Mouse (Mus musculus) heart, postnatal 0 days (tissue): ENCODE data around the gene Ethe1. TPM values are rescaled to one million over a fixed set of nuclear protein-coding genes. Genes with fewer than 3 reads are reported as not detected.

Source experiments
- ATAC-seq: fragments of 200-750 bp; cut with Nextera tagmentation; 2 replicates; pipeline ENCODE4 v1.8.0; 2017; ENCODE audit warnings: low read depth, moderate number of reproducible peaks, moderate library complexity; ENCODE audit not compliant: insufficient read depth
- DNase-seq: peaks from one replicate; pipeline ENCODE4 v3.0.0-alpha.2; 2016; ENCODE audit warnings: low spot score
- H3K27ac ChIP-seq: fragments of 300-500 bp; sonication (generic); 2 replicates; pipeline ENCODE4 v1.5.1; 2014; ENCODE audit warnings: low read depth, mild to moderate bottlenecking
- H3K27me3 ChIP-seq: fragments of 300-500 bp; sonication (generic); 2 replicates; pipeline ENCODE4 v1.6.1; 2014; ENCODE audit warnings: low read length, mixed read lengths; ENCODE audit not compliant: control insufficient read depth, insufficient read depth
- H3K36me3 ChIP-seq: fragments of 300-500 bp; sonication (generic); replicated peaks from 2 replicates; pipeline ENCODE4 v1.6.1; 2014; ENCODE audit warnings: low read length, mixed read lengths; ENCODE audit not compliant: control insufficient read depth, insufficient read depth
- H3K4me1 ChIP-seq: fragments of 300-500 bp; sonication (generic); 2 replicates; pipeline ENCODE4 v1.6.1; 2014; ENCODE audit warnings: antibody characterized with exemption; ENCODE audit not compliant: control insufficient read depth, insufficient read depth
- H3K4me2 ChIP-seq: fragments of 300-500 bp; sonication (generic); 2 replicates; pipeline ENCODE4 v1.6.1; 2014; ENCODE audit warnings: low read depth, mild to moderate bottlenecking, low read length, moderate library complexity
- H3K4me3 ChIP-seq: fragments of 300-500 bp; sonication (generic); 2 replicates; pipeline ENCODE4 v1.5.1; 2014; ENCODE audit warnings: low read depth, low read length
- H3K9ac ChIP-seq: fragments of 300-500 bp; sonication (generic); replicated peaks from 2 replicates; pipeline ENCODE4 v1.6.1; 2014; ENCODE audit warnings: low read depth, low read length, mixed read lengths
- H3K9me3 ChIP-seq: fragments of 300-500 bp; sonication (generic); replicated peaks from 2 replicates; pipeline ENCODE4 v1.6.1; 2016; ENCODE audit warnings: low read length; ENCODE audit not compliant: control insufficient read depth
- CTCF ChIP-seq: IDR thresholded peaks from 2 replicates; pipeline ENCODE4 v1.5.1; 2016; ENCODE audit warnings: antibody characterized with exemption, control low read depth, low read depth
- EP300 ChIP-seq: IDR thresholded peaks from 2 replicates; pipeline ENCODE4 v1.6.1; 2016; ENCODE audit warnings: antibody characterized with exemption, low read depth
- WGBS: fragments of 180-500 bp; shearing (Covaris S2); extraction: QIAGEN DNeasy Blood & Tissue Kit; methylation state at CpG from one replicate; pipeline ENCODE4 v1.1.7; 2014; 5-methylcytosine and 5-hydroxymethylcytosine counted together
- polyA plus RNA-seq: library from polyadenylated mRNA; unstranded; fragments of >200 nt; fragmentation: Nextera tagmentation; extraction: Ambion mirVana; gene quantifications from 2 replicates; pipeline ENCODE4 v1.2.1, GENCODE M21; 2015
- total RNA-seq: library from RNA; depleted of rRNA; stranded (reverse); fragments of >200 nt; gene quantifications from 2 replicates; pipeline ENCODE4 v1.2.3, GENCODE M21; 2014; ENCODE audit warnings: low replicate concordance

The Ethe1 gene
- total and polyA plus RNA-seq, 2 experiments from 2014 or later = 21.5 to 42.2 TPM

DNA sequence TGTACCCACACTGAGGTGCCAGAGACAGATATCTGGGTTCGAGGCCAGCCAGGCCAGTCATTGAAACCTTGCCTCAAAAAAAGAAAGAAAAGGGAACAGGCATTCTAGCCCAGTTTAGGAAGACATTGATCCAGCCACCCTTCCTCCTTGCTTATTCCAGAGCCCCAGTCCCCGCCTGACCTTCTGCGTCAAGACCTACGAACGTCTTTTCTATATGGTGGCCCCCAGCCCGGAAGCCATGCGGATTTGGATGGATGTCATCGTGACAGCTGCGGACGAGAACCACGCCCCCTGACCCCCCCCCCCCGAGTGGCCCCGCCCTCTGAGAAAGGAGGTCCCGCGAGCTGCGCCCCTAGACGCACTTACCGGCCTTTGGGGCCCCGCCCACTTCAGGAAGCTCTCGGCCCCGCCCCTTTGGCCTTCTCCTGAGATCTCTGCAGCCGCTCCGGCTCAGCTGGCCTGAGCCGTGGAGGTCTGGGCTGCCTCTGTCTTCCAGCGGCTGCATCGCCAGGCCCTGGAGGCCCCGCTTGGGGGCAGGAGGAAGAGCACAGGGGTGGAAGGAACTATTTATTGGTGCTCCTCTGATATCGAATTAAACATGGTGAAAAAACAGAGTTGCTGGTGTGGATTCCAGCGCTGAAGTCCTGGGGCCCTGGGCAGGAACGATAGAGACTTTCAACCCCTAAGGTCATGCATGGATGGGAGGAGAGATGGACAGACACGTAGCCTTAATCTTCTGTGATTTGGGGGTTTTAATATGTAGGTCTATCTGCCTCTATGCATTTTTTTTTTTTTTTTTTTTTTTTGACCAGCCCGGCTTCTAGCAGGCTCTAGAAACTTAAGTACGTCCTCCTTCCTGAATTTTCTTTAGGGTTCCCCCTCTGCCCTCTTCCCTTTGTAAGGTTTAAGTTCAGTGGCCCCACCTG is 41.6 kb downstream of the Ethe1 start:
- DNase-seq = peak; percentile 47
- Histone ChIP-seq H3K27ac (no peak overlapping the region), H3K9me3 (no peaks in the 10 kb centered on the region), H3K27me3 (no peaks in the 10 kb centered on the region), H3K4me3 (peak overlapping the region; percentile 26), H3K4me1 (peaks cover 3% of the 10 kb centered on the region; the same call in 1 of the 2 replicates), H3K36me3 (no peaks in the 10 kb centered on the region), H3K4me2 (peak overlapping the region; percentile 52), H3K9ac (0 out of 2 replicates have a peak overlapping the region, but pooled peaks have one; percentile 13)
- WGBS = 10% methylated on average over 31 of the region's 33 CpGs
- no peak for TF ChIP-seq CTCF
- TF ChIP-seq EP300 = no peak
- ATAC-seq = peak; percentile 89

DNA sequence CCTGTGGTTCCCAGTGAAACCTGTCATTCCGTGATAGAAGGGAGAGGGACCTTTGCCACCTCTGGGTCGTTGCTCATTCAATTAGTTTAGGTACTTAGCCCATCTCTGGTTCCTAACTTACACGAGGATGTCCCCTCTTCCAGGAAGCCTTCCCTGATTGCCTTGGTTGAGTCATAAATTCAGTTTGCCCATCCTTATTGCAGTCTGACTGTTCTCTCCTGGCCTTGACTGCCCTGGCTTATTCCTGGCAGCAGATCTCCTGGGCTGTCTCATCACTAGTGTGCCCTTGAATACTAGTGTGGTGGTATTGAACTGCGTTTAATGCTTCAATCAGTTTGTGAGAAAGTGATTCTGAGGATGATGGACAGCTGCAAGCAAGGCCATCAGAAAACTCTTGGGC is 42.3 kb downstream of the Ethe1 start:
- no peak for TF ChIP-seq EP300
- TF ChIP-seq CTCF = no peak
- Histone ChIP-seq H3K4me1 (peaks cover 3% of the 10 kb centered on the region; the same call in 1 of the 2 replicates), H3K9ac (no peak overlapping the region), H3K36me3 (no peaks in the 10 kb centered on the region), H3K27me3 (no peaks in the 10 kb centered on the region), H3K4me2 (no peak overlapping the region), H3K4me3 (no peak overlapping the region), H3K27ac (no peak overlapping the region), H3K9me3 (no peaks in the 10 kb centered on the region)
- DNase-seq (no peak), ATAC-seq (no peak)
- WGBS = 76% methylated on average over 4 of the region's 4 CpGs

DNA sequence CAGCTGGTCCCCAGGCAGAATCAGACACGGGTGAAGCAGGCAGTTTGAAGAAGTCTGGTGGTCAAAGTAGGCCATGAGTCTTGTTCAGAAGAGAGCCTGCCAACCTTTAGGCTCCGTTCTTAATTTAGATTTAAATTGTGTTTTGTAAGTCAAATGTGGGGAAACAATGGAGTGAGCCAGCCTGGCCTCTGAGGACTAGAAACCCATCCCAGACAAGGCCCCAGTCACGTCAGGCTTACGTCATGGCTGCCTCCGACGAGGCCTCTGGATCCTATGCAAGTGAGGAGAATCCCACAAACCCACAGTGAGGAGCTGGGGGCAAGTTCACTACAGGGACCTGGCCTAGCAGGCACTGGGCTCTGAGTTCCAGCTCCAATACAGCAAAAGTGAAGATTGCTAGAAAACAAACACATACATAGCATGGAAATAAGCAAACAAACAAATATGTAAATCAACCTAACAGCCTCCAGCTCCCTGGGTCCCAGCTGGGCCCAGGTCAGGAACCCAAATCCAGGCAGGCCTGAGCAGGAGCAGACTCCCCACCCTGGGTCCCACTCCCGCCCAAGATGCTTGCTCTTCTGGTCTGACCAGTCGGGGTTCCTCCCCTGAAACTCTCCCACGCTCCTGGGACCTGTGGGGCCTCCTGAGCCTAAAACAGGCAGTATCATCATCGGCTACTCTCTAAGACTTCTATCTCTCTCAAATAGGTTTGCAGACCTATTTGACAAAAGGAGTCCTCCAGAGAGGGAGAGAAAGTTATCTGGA is 43.0 kb downstream of the Ethe1 start:
- H3K4me3 ChIP-seq = no peak overlapping the region
- ATAC-seq = no peak
- no peaks in the 10 kb centered on the region for H3K27me3 ChIP-seq
- H3K9ac ChIP-seq = no peak overlapping the region
- H3K36me3 ChIP-seq = no peaks in the 10 kb centered on the region
- no peak for DNase-seq
- TF ChIP-seq EP300 = no peak
- TF ChIP-seq CTCF = no peak
- H3K4me1 ChIP-seq = peaks cover 3% of the 10 kb centered on the region; the same call in 1 of the 2 replicates
- no peak overlapping the region for H3K4me2 ChIP-seq
- 83% methylated on average over 10 of the region's 10 CpGs for WGBS
- H3K27ac ChIP-seq = no peak overlapping the region
- no peaks in the 10 kb centered on the region for H3K9me3 ChIP-seq

DNA sequence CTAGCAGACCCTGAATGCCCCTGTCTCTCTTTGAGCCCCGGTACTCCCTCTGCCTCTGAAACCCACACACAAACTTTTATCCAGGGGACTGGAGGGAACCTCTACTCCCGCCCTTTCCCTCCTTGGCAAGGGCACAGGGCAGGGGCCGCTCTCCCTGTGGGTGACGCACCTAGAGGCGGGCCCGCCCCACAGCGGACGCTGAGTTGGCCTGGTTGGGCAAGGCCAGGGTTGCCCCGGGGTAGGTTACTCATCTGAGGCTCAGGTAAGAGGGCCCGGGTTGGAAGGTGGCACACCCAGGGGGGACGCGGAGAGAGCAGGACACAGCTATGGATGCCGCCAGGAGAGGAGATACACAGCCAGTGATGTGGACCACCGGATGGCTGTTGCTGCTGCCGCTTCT is 48.9 kb downstream of the Ethe1 start, which contains the start of gene Lypd3:
Lypd3 (plus strand) TSS at position 287 of the 400 bp plus-strand sequence.
- H3K36me3 ChIP-seq = no peaks in the 10 kb centered on the region
- no peaks in the 10 kb centered on the region for H3K9me3 ChIP-seq
- H3K27ac ChIP-seq = no peak within 1 kb of the TSS
- 19% methylated on average over 15 of the region's 15 CpGs for whole genome bisulfite sequencing
- no peak within 1 kb of the TSS for H3K4me2 ChIP-seq
- no peaks in the 10 kb centered on the region for H3K4me1 ChIP-seq
- peaks cover 56% of the 10 kb centered on the region for H3K27me3 ChIP-seq
- no peak within 1 kb of the TSS for H3K4me3 ChIP-seq
- DNase-seq (no peak), ATAC-seq (no peak)
- H3K9ac ChIP-seq = no peak within 1 kb of the TSS
- no peak for TF ChIP-seq EP300
- TF ChIP-seq CTCF = no peak

DNA sequence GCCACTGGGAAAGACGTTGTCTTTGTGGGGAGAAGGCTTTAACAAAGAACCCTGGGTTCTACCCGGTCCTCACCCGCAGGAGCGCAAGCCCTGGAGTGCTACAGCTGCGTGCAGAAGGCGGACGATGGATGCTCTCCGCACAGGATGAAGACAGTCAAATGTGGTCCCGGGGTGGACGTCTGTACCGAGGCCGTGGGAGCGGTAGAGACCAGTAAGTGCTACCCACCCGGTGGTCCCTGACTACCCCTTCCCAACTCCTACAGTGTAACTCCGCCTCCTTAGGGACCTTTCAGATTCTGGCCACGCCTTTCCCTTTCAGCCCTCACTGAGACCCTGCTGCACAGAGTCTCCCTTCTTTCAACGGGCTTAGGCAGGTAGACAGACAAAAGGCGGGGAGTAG is 49.7 kb downstream of the Ethe1 start:
- Histone ChIP-seq H3K4me3 (no peak overlapping the region), H3K27me3 (peaks cover 64% of the 10 kb centered on the region), H3K9me3 (no peaks in the 10 kb centered on the region), H3K9ac (no peak overlapping the region), H3K27ac (no peak overlapping the region), H3K4me1 (no peaks in the 10 kb centered on the region), H3K4me2 (no peak overlapping the region), H3K36me3 (no peaks in the 10 kb centered on the region)
- 3% methylated on average over 17 of the region's 18 CpGs for WGBS
- no peak for DNase-seq
- TF ChIP-seq EP300 = no peak
- no peak for TF ChIP-seq CTCF
- ATAC-seq = no peak
